Mouse (Mus musculus): Measurements from ENCODE around the gene Mrpl38.

DNA sequence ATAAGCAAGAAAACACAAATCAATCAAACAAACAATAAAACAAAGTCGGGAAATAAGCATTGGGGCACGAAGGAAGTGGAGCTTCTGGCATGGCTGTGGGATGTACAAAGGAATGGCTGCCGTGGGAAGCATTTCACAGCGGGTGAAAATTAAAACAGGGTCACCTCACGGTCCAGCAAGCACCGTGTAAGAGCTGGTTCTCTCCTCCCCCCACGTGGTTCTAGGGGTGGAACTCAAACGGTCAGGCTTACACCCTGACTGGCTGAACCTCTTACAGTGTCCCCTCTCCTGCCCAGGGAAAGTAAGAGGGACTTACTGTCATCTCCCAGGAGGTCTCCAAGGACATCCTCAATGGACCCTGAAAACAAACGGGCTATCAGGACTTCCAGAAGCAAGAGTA is 24.3 kb upstream of the Mrpl38 start:
- TF ChIP-seq CTCF (IDR thresholded peaks at IDR 0.05; ENCODE audit: low read depth, low read length) (no peak), POLR2A (IDR thresholded peaks at IDR 0.05; ENCODE audit: insufficient read depth, low read length) (no peak), EP300 (IDR thresholded peaks at IDR 0.05; ENCODE audit: insufficient read depth, low read depth, low read length) (no peak)
